Mouse (Mus musculus) left cerebral cortex, postnatal 36 days (tissue): ENCODE results near the gene Aida. TPM values are rescaled to one million over a fixed set of nuclear protein-coding genes. Genes with fewer than 3 reads are reported as not detected.
"Not testable (repeated sequence)": the region's sequence is repeated elsewhere in the genome, so short reads cannot be mapped to it uniquely, and the experiment has no call there.

Source experiments
- DNase-seq, 2 experiments: peaks; one replicate each; pipeline ENCODE4 v3.0.0; 2021 to 2022; ENCODE audit warnings: low spot score in 2 of 2, mixed read lengths in 1 of 2
- intact Hi-C: fragments of 180-260 bp; cut with DNase I; formaldehyde crosslinking; loops from one replicate; pipeline ENCODE4 v1.15.1; 2025
- total RNA-seq, 2 experiments: library from RNA; stranded (reverse); gene quantifications; 2 replicates each; pipeline ENCODE4 v1.2.3; 2021

Gene Aida
- total RNA-seq, 2 experiments from 2014 or later = 49.6 to 54.4 TPM

GRCm38 (mm10) chr1:183309601-183310000 lies 13.2 kb downstream of the Aida start:
- DNase-seq, intact Hi-C loops: not testable (repeated sequence)

- intact Hi-C loops = no loop called here
Observed at GRCm38 (mm10) chr1:183312076-183312475, 15.7 kb downstream of the Aida start.

GRCm38 (mm10) chr1:183315783-183316182 lies 19.4 kb downstream of the Aida start:
- no peak for DNase-seq
- intact Hi-C loops = no loop called here

More at GRCm38 (mm10) chr1:183312076-183312475, 15.7 kb downstream of the Aida start:
- DNase-seq = no peak

GRCm38 (mm10) chr1:183320708-183321107 lies 24.3 kb downstream of the Aida start:
- DNase-seq = no peak
- intact Hi-C loops = no loop called here

- not testable (repeated sequence) for DNase-seq
Observed at GRCm38 (mm10) chr1:183322496-183322895, 26.1 kb downstream of the Aida start.

GRCm38 (mm10) chr1:183323923-183324322 lies 27.5 kb downstream of the Aida start:
- intact Hi-C loops = no loop called here
- DNase-seq = no peak

More at GRCm38 (mm10) chr1:183322496-183322895, 26.1 kb downstream of the Aida start:
- intact Hi-C loops = not testable (repeated sequence)

GRCm38 (mm10) chr1:183324433-183324832 lies 28.0 kb downstream of the Aida start:
- DNase-seq = no peak
- intact Hi-C loops = no loop called here

- intact Hi-C loops = no loop called here
- DNase-seq = no peak
Observed at GRCm38 (mm10) chr1:183327171-183327570, 30.8 kb downstream of the Aida start.

GRCm38 (mm10) chr1:183342902-183343301 lies 46.5 kb downstream of the Aida start:
- DNase-seq, intact Hi-C loops: not testable (repeated sequence)

- intact Hi-C loops = loop anchor here (1.0 to 2.0 kb wide), 2 partner anchors 24 to 48 kb away; partner anchors contain the start of genes Aida, Brox and Mia3
- DNase-seq = peak; percentile 88
Observed at GRCm38 (mm10) chr1:183344886-183345816, 48.8 kb downstream of the Aida start.

- intact Hi-C loops = loop anchor here (1.0 to 2.0 kb wide), 2 partner anchors 23 to 49 kb away; partner anchors contain the start of genes Aida, Brox and Mia3
- DNase-seq = no peak
Observed at GRCm38 (mm10) chr1:183345817-183346195, 49.4 kb downstream of the Aida start.

GRCm38 (mm10) chr1:183349840-183350239 lies 53.5 kb downstream of the Aida start:
- DNase-seq = no peak
- intact Hi-C loops = no loop called here

- intact Hi-C loops = no loop called here
- DNase-seq = no peak
Observed at GRCm38 (mm10) chr1:183358901-183359300, 62.5 kb downstream of the Aida start.

GRCm38 (mm10) chr1:183362301-183362700 lies 65.9 kb downstream of the Aida start:
- intact Hi-C loops = no loop called here

GRCm38 (mm10) chr1:183362729-183363576 lies 66.6 kb downstream of the Aida start:
- no peak for DNase-seq
- intact Hi-C loops = no loop called here

More at GRCm38 (mm10) chr1:183362301-183362700, 65.9 kb downstream of the Aida start:
- DNase-seq = no peak

GRCm38 (mm10) chr1:183363577-183363867 lies 67.1 kb downstream of the Aida start:
- intact Hi-C loops = no loop called here
- DNase-seq = no peak

GRCm38 (mm10) chr1:183366361-183366760 lies 70.0 kb downstream of the Aida start:
- no peak for DNase-seq
- intact Hi-C loops = no loop called here

GRCm38 (mm10) chr1:183368601-183369400 lies 72.4 kb downstream of the Aida start:
- DNase-seq = peak; percentile 30 to 40
- intact Hi-C loops = loop anchor here (1.0 to 2.0 kb wide), 2 partner anchors 20 to 24 kb away; partner anchors contain the start of gene Taf1a

- DNase-seq = peak; percentile 97
- intact Hi-C loops = loop anchor here (1.0 to 2.0 kb wide), 2 partner anchors 19 to 24 kb away; partner anchors contain the start of gene Taf1a
Observed at GRCm38 (mm10) chr1:183369427-183370014, 73.1 kb downstream of the Aida start, which contains the start of gene Mia3. Gene Mia3 (minus strand): TSS chr1:183369553.
